Mouse (Mus musculus): Measurements from ENCODE around the gene Ogdh.

DNA sequence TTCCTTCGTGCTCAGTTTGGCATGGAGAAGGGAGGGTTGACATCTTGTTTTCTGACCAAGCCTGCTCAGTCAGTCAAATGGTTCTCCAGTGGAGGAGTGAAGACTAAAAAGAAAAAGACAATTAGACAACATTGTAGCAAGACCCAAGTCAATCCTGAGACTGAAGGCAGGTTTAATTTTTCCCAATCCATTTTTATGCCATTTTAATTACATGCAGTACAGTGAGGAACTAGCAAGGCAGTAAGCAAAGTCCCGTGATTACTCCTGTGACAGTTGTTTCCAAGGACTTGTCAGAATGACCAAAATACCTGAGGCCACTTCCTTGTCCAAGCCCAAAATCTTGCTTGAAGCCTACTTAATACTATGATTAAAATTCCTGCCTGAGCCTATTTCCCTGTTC, 30.7 kb downstream of the Ogdh start:
- TF ChIP-seq POLR2A (IDR thresholded peaks at IDR 0.05; ENCODE audit: extremely low read depth, insufficient read depth, low read length) (no peak), CTCF (IDR thresholded peaks at IDR 0.05; ENCODE audit: low read depth, low read length) (no peak)
